18 mouse cellular contexts compared by ENCODE assay signal in genomic region chr19:24187791-24188190, GRCm38 (mm10). TPM values are rescaled to one million over a fixed set of nuclear protein-coding genes. Genes with fewer than 3 reads are reported as not detected.
DNase-seq lines count a peak whose midpoint lies in the region; ATAC-seq and TF ChIP-seq lines count a peak whose summit lies in the region.
"Had no signal": no experiment of that assay in that cellular context is flagged by ENCODE, and none has a peak within 500 bp of the region (broad histone marks: within the 10 kb centered on the region; RNA-seq: fewer than 3 reads in every experiment).

No protein-coding gene starts in this region.

- H3K9me3 ChIP-seq in liver, embryonic 11.5 days (ENCODE audit: control insufficient read depth, low read length): no peaks in the 10 kb centered on the region
- no peaks in the 10 kb centered on the region for H3K9me3 ChIP-seq in lung, postnatal 0 days (ENCODE audit: low read length)
- no peaks in the 10 kb centered on the region for H3K9me3 ChIP-seq in midbrain, embryonic 11.5 days (ENCODE audit: control insufficient read depth, low read length)
- H3K9me3 ChIP-seq in midbrain, embryonic 16.5 days (replicated peaks; ENCODE audit: control insufficient read depth, low read length, poor library complexity, severe bottlenecking): no peaks in the 10 kb centered on the region
- H3K9me3 ChIP-seq in stomach, postnatal 0 days (ENCODE audit: control insufficient read depth, low read length): no peaks in the 10 kb centered on the region
- H3K9me3 ChIP-seq: embryonic facial prominence, embryonic 10.5 days; embryonic facial prominence, embryonic 12.5 days; forebrain, embryonic 13.5 days; forebrain, embryonic 15.5 days had no signal

- no peak overlapping the region for H3K9ac ChIP-seq in liver, adult 2 months (ENCODE audit: low read depth, low read length)
- H3K9ac ChIP-seq in liver, embryonic 11.5 days (ENCODE audit: low read depth, low read length): no peak overlapping the region
- H3K9ac ChIP-seq in lung, postnatal 0 days (replicated peaks; ENCODE audit: low read depth): no peak overlapping the region
- H3K9ac ChIP-seq in midbrain, embryonic 11.5 days (ENCODE audit: low read length): no peak overlapping the region
- H3K9ac ChIP-seq in midbrain, embryonic 16.5 days (ENCODE audit: low read depth, low read length): no peak overlapping the region
- H3K9ac ChIP-seq in stomach, postnatal 0 days (ENCODE audit: low read length): no peak overlapping the region
- H3K9ac ChIP-seq: embryonic facial prominence, embryonic 12.5 days; forebrain, embryonic 13.5 days; forebrain, embryonic 15.5 days had no signal

- peak; percentile 29 for DNase-seq in liver, adult 2 months (ENCODE audit: extremely low read depth, low read depth, low spot score)
- DNase-seq in liver, embryonic 11.5 days (ENCODE audit: low spot score): no peak
- peak; percentile 71 for DNase-seq in lung, postnatal 0 days (ENCODE audit: low spot score)
- no peak for DNase-seq in lung, postnatal 14 days
- peak; percentile 17 for DNase-seq in midbrain, embryonic 11.5 days (ENCODE audit: low spot score, missing footprints)
- DNase-seq in stomach, postnatal 0 days (ENCODE audit: low spot score): no peak
- no peak for DNase-seq in kidney, adult 9 months
- DNase-seq: adrenal gland, adult 8-10 months; adrenal gland, postnatal 14 days; adrenal gland, postnatal 36 days; cerebellum, adult 11-12 months; cerebellum, adult 2 months; cerebellum, adult 9-10 months had no signal

- H3K79me2 ChIP-seq in liver, adult 2 months (ENCODE audit: control insufficient read depth, insufficient read depth, low read length): peaks cover 21% of the 10 kb centered on the region; the same call in 1 of the 2 replicates

- no peaks in the 10 kb centered on the region for H3K4me1 ChIP-seq in liver, adult 2 months (ENCODE audit: control insufficient read depth, insufficient read depth, low read length)
- H3K4me1 ChIP-seq in liver, embryonic 11.5 days (replicated peaks; ENCODE audit: control insufficient read depth, insufficient read depth, low read length): no peaks in the 10 kb centered on the region
- H3K4me1 ChIP-seq in lung, postnatal 0 days (ENCODE audit: insufficient read depth, low read depth, low read length): no peaks in the 10 kb centered on the region
- H3K4me1 ChIP-seq in midbrain, embryonic 11.5 days (ENCODE audit: control insufficient read depth, insufficient read depth, low read length): no peaks in the 10 kb centered on the region
- H3K4me1 ChIP-seq in midbrain, embryonic 16.5 days (ENCODE audit: control insufficient read depth, insufficient read depth, low read length): no peaks in the 10 kb centered on the region
- H3K4me1 ChIP-seq in stomach, postnatal 0 days (replicated peaks; ENCODE audit: control insufficient read depth, insufficient read depth): no peaks in the 10 kb centered on the region
- H3K4me1 ChIP-seq: embryonic facial prominence, embryonic 10.5 days; embryonic facial prominence, embryonic 12.5 days; forebrain, embryonic 13.5 days; forebrain, embryonic 15.5 days had no signal

- no peak for TF ChIP-seq CTCF in liver, adult 2 months (IDR thresholded peaks at IDR 0.05; ENCODE audit: low read depth, low read length)
- no peak for TF ChIP-seq CTCF in lung, postnatal 0 days (IDR thresholded peaks at IDR 0.05)
- TF ChIP-seq CTCF in stomach, postnatal 0 days (IDR thresholded peaks at IDR 0.05; ENCODE audit: low read depth): no peak

- no peaks in the 10 kb centered on the region for H3K27me3 ChIP-seq in liver, adult 2 months (ENCODE audit: control insufficient read depth, insufficient read depth, low read length)
- no peaks in the 10 kb centered on the region for H3K27me3 ChIP-seq in liver, embryonic 11.5 days (replicated peaks; ENCODE audit: control insufficient read depth, insufficient read depth, low read length)
- no peaks in the 10 kb centered on the region for H3K27me3 ChIP-seq in lung, postnatal 0 days (replicated peaks; ENCODE audit: insufficient read depth, low read length)
- H3K27me3 ChIP-seq in midbrain, embryonic 11.5 days (ENCODE audit: control insufficient read depth, insufficient read depth, low read length): no peaks in the 10 kb centered on the region
- no peaks in the 10 kb centered on the region for H3K27me3 ChIP-seq in midbrain, embryonic 16.5 days (ENCODE audit: control insufficient read depth, insufficient read depth, low read depth, low read length)
- no peaks in the 10 kb centered on the region for H3K27me3 ChIP-seq in stomach, postnatal 0 days (ENCODE audit: control insufficient read depth, insufficient read depth, low read length)
- H3K27me3 ChIP-seq: embryonic facial prominence, embryonic 12.5 days; forebrain, embryonic 13.5 days; forebrain, embryonic 15.5 days had no signal

- WGBS in liver, adult 2 months: 65% methylated on average over 2 of the region's 2 CpGs
- WGBS in liver, embryonic 11.5 days: 87% methylated on average over 2 of the region's 2 CpGs
- 48% methylated on average over 2 of the region's 2 CpGs for WGBS in lung, postnatal 0 days
- 85% methylated on average over 2 of the region's 2 CpGs for WGBS in midbrain, embryonic 11.5 days
- 76% methylated on average over 2 of the region's 2 CpGs for WGBS in midbrain, embryonic 16.5 days
- WGBS in stomach, postnatal 0 days: 82% methylated on average over 2 of the region's 2 CpGs

- no peak overlapping the region for H3K27ac ChIP-seq in liver, adult 2 months (replicated peaks; ENCODE audit: insufficient read depth, low read depth, low read length)
- no peak overlapping the region; the same call in 1 of the 2 replicates for H3K27ac ChIP-seq in liver, embryonic 11.5 days (ENCODE audit: low read depth, low read length)
- no peak overlapping the region for H3K27ac ChIP-seq in lung, postnatal 0 days (ENCODE audit: low read length)
- H3K27ac ChIP-seq in midbrain, embryonic 11.5 days (ENCODE audit: low read depth, low read length): no peak overlapping the region
- no peak overlapping the region for H3K27ac ChIP-seq in midbrain, embryonic 16.5 days (ENCODE audit: low read length)
- H3K27ac ChIP-seq in stomach, postnatal 0 days (replicated peaks): no peak overlapping the region
- H3K27ac ChIP-seq: embryonic facial prominence, embryonic 10.5 days; embryonic facial prominence, embryonic 12.5 days; forebrain, embryonic 13.5 days; forebrain, embryonic 15.5 days had no signal

- no peak overlapping the region for H3K4me3 ChIP-seq in liver, adult 2 months (ENCODE audit: insufficient read depth, low read depth, low read length)
- H3K4me3 ChIP-seq in liver, embryonic 11.5 days (ENCODE audit: low read depth, low read length): no peak overlapping the region
- H3K4me3 ChIP-seq in lung, postnatal 0 days (ENCODE audit: low read depth, low read length): no peak overlapping the region
- no peak overlapping the region for H3K4me3 ChIP-seq in midbrain, embryonic 11.5 days (ENCODE audit: low read depth, low read length)
- H3K4me3 ChIP-seq in midbrain, embryonic 16.5 days (ENCODE audit: low read depth, low read length): no peak overlapping the region
- no peak overlapping the region for H3K4me3 ChIP-seq in stomach, postnatal 0 days (ENCODE audit: low read depth, low read length)
- H3K4me3 ChIP-seq: embryonic facial prominence, embryonic 10.5 days; embryonic facial prominence, embryonic 12.5 days; forebrain, embryonic 13.5 days; forebrain, embryonic 15.5 days had no signal

- no peaks in the 10 kb centered on the region; the same call in 1 of the 2 replicates for H3K36me3 ChIP-seq in liver, adult 2 months (ENCODE audit: control insufficient read depth, insufficient read depth, low read length)
- H3K36me3 ChIP-seq in liver, embryonic 11.5 days (ENCODE audit: control insufficient read depth, insufficient read depth, low read length): no peaks in the 10 kb centered on the region
- no peaks in the 10 kb centered on the region for H3K36me3 ChIP-seq in lung, postnatal 0 days (ENCODE audit: insufficient read depth, low read length)
- H3K36me3 ChIP-seq in midbrain, embryonic 11.5 days (ENCODE audit: control insufficient read depth, insufficient read depth, low read length): no peaks in the 10 kb centered on the region
- no peaks in the 10 kb centered on the region for H3K36me3 ChIP-seq in midbrain, embryonic 16.5 days (ENCODE audit: control insufficient read depth, insufficient read depth, low read length)
- no peaks in the 10 kb centered on the region for H3K36me3 ChIP-seq in stomach, postnatal 0 days (ENCODE audit: control insufficient read depth, insufficient read depth, low read length)
- H3K36me3 ChIP-seq: embryonic facial prominence, embryonic 12.5 days; forebrain, embryonic 15.5 days had no signal

- no peak for ATAC-seq in liver, embryonic 11.5 days (replicated peaks; ENCODE audit: low FRiP score)
- ATAC-seq in lung, postnatal 0 days: peak; percentile 71
- ATAC-seq in midbrain, embryonic 11.5 days (ENCODE audit: low FRiP score): no peak
- ATAC-seq in midbrain, embryonic 16.5 days: no peak
- 0 out of 2 replicates have a peak, but pooled peaks have one; percentile 32 for ATAC-seq in stomach, postnatal 0 days (ENCODE audit: low FRiP score, low TSS enrichment)
- ATAC-seq: forebrain, embryonic 13.5 days; forebrain, embryonic 15.5 days had no signal

- H3K4me2 ChIP-seq in liver, embryonic 11.5 days: no peak overlapping the region
- no peak overlapping the region for H3K4me2 ChIP-seq in lung, postnatal 0 days (replicated peaks; ENCODE audit: low read depth, low read length)
- H3K4me2 ChIP-seq in midbrain, embryonic 11.5 days: no peak overlapping the region
- no peak overlapping the region for H3K4me2 ChIP-seq in midbrain, embryonic 16.5 days (ENCODE audit: low read length)
- no peak overlapping the region for H3K4me2 ChIP-seq in stomach, postnatal 0 days (replicated peaks; ENCODE audit: low read depth)
- H3K4me2 ChIP-seq: embryonic facial prominence, embryonic 12.5 days; forebrain, embryonic 13.5 days; forebrain, embryonic 15.5 days had no signal

- TF ChIP-seq EP300 in lung, postnatal 0 days (IDR thresholded peaks at IDR 0.05): no peak
- TF ChIP-seq EP300 in stomach, postnatal 0 days (optimal IDR thresholded peaks at IDR 0.05): no peak

- TF ChIP-seq POLR2A in liver, adult 2 months (IDR thresholded peaks at IDR 0.05; ENCODE audit: extremely low read depth, insufficient read depth, low read length): no peak

RNA-seq across cellular contexts. Expression of gene Tjp2, which starts 37.0 kb away (rescaled TPM):
- total RNA-seq in liver, adult 2 months (2014; rRNA removed): 5.8 and 7.1 TPM in 2 replicates
- polyA plus RNA-seq in liver, adult 2 months (2012; rRNA removed): 6.5 and 6.8 TPM in 2 replicates
- 14.0 and 14.2 TPM in 2 replicates for polyA plus RNA-seq in liver, embryonic 11.5 days (2014; fragmentation: Nextera tagmentation; extraction: Ambion mirVana)
- polyA plus RNA-seq in lung, postnatal 0 days (2015; fragmentation: Nextera tagmentation; extraction: Ambion mirVana): 37.8 and 48.3 TPM in 2 replicates
- polyA plus RNA-seq in midbrain, embryonic 11.5 days (2014; fragmentation: Nextera tagmentation; extraction: Ambion mirVana): 22.3 and 23.0 TPM in 2 replicates
- 11.1 and 11.6 TPM in 2 replicates for polyA plus RNA-seq in midbrain, embryonic 16.5 days (2015; fragmentation: Nextera tagmentation; extraction: Ambion mirVana)
- 18.3 and 20.6 TPM in 2 replicates for polyA plus RNA-seq in stomach, postnatal 0 days (2015; fragmentation: Nextera tagmentation; extraction: Ambion mirVana)

Comparison
In these comparisons a context has a peak if more than half of its experiments do, and no peak if none do; other contexts are left out.
1. DNase-seq: peak in liver, adult 2 months (single experiment), lung, postnatal 0 days (single experiment) and midbrain, embryonic 11.5 days (single experiment); none in liver, embryonic 11.5 days (single experiment), lung, postnatal 14 days (single experiment), stomach, postnatal 0 days (single experiment) and kidney, adult 9 months (single experiment).
2. ATAC-seq: peak in lung, postnatal 0 days (single experiment) and stomach, postnatal 0 days (single experiment); none in liver, embryonic 11.5 days (single experiment), midbrain, embryonic 11.5 days (single experiment) and midbrain, embryonic 16.5 days (single experiment).